Mouse (Mus musculus) kidney, embryonic 14.5 days (tissue): Measurements from ENCODE around the gene Krt27. TPM values are rescaled to one million over a fixed set of nuclear protein-coding genes. Genes with fewer than 3 reads are reported as not detected.

Source experiments
- ATAC-seq: fragments of 200-750 bp; cut with Nextera tagmentation; 2 replicates; pipeline ENCODE4 v1.8.0; 2017; ENCODE audit warnings: moderate number of reproducible peaks, mild to moderate bottlenecking, moderate TSS enrichment, moderate library complexity; ENCODE audit not compliant: low FRiP score, low TSS enrichment
- H3K27ac ChIP-seq: fragments of 300-500 bp; sonication (generic); 2 replicates; pipeline ENCODE4 v1.5.1; 2014; ENCODE audit warnings: low read depth, mild to moderate bottlenecking, low read length, moderate library complexity, mixed read lengths
- H3K27me3 ChIP-seq: fragments of 300-500 bp; sonication (generic); 2 replicates; pipeline ENCODE4 v1.6.1; 2014; ENCODE audit warnings: mild to moderate bottlenecking, low read length; ENCODE audit not compliant: control insufficient read depth, insufficient read depth
- H3K36me3 ChIP-seq: fragments of 300-500 bp; sonication (generic); 2 replicates; pipeline ENCODE4 v1.6.1; 2014; ENCODE audit warnings: low read length, mixed read lengths; ENCODE audit not compliant: control insufficient read depth, insufficient read depth
- H3K4me1 ChIP-seq: fragments of 300-500 bp; sonication (generic); 2 replicates; pipeline ENCODE4 v1.6.1; 2014; ENCODE audit warnings: low read length, mixed read lengths; ENCODE audit not compliant: control insufficient read depth, insufficient read depth
- H3K4me2 ChIP-seq: fragments of 300-500 bp; sonication (generic); replicated peaks from 2 replicates; pipeline ENCODE4 v1.6.1; 2014; ENCODE audit warnings: low read depth, mild to moderate bottlenecking, low read length
- H3K4me3 ChIP-seq: fragments of 300-500 bp; sonication (generic); 2 replicates; pipeline ENCODE4 v1.5.1; 2014; ENCODE audit warnings: mild to moderate bottlenecking, low read length
- H3K9ac ChIP-seq: fragments of 300-500 bp; sonication (generic); 2 replicates; pipeline ENCODE4 v1.6.1; 2014; ENCODE audit warnings: low read depth, mild to moderate bottlenecking, low read length, moderate library complexity
- H3K9me3 ChIP-seq: fragments of 300-500 bp; sonication (generic); 2 replicates; pipeline ENCODE4 v1.6.1; 2016; ENCODE audit warnings: low read length; ENCODE audit not compliant: control insufficient read depth
- WGBS: fragments of 180-500 bp; shearing (Covaris S2); extraction: QIAGEN DNeasy Blood & Tissue Kit; methylation state at CpG from one replicate; pipeline ENCODE4 v1.1.7; 2014; 5-methylcytosine and 5-hydroxymethylcytosine counted together
- polyA plus RNA-seq: library from polyadenylated mRNA; unstranded; fragments of >200 nt; fragmentation: Nextera tagmentation; extraction: Ambion mirVana; gene quantifications from 2 replicates; pipeline ENCODE4 v1.2.1, GENCODE M21; 2014

Gene Krt27
- not detected in 2 replicates for polyA plus RNA-seq

- Histone ChIP-seq H3K4me1 (no peaks in the 10 kb centered on the region), H3K9me3 (no peaks in the 10 kb centered on the region), H3K27ac (no peak within 1 kb of the TSS), H3K4me3 (no peak within 1 kb of the TSS), H3K36me3 (no peaks in the 10 kb centered on the region), H3K27me3 (no peaks in the 10 kb centered on the region; the same call in 1 of the 2 replicates), H3K4me2 (no peak within 1 kb of the TSS), H3K9ac (no peak within 1 kb of the TSS)
- no peak for ATAC-seq
- WGBS = 70% methylated on average over 12 of the region's 12 CpGs
These were observed at the start of gene Krt27 for GRCm38 (mm10) chr11:99351004-99351403. Gene Krt27, minus strand, starts transcription at chr11:99351104.

DNA sequence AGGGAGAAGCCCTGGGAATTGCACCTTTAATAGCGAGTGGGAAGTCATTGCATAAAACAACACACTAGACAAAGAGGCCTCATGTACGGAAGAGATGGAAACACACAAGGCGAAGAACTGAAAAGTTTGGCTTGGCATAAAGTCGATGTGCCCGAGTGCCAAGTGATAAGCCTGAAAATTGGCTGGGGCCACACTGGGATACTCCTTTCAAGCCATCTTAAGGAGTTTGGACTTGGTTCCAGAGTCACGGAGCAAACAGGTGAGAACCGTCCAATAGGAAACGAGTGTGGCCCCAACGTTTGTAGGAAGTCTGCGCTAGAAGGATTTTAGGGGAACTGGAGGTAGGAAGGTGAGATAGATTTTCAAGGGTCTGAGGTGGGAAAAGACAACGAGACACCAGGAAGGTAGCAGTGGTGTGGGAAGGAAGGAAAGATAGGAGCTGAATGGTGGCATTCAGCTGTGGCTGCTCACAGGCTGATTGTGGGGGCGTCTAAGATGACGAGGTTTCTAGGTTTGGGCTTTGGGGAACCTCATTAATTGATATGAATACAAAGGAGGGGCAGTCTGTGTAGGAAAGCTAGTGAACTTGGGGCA, 49.1 kb upstream of the Krt27 start:
- Histone ChIP-seq H3K36me3 (no peaks in the 10 kb centered on the region), H3K4me2 (no peak overlapping the region), H3K9me3 (no peaks in the 10 kb centered on the region), H3K4me1 (no peaks in the 10 kb centered on the region), H3K27ac (no peak overlapping the region), H3K4me3 (no peak overlapping the region), H3K9ac (no peak overlapping the region), H3K27me3 (peaks cover 4% of the 10 kb centered on the region; the same call in 1 of the 2 replicates)
- no peak for ATAC-seq
- 86% methylated on average over 13 of the region's 13 CpGs for WGBS

DNA sequence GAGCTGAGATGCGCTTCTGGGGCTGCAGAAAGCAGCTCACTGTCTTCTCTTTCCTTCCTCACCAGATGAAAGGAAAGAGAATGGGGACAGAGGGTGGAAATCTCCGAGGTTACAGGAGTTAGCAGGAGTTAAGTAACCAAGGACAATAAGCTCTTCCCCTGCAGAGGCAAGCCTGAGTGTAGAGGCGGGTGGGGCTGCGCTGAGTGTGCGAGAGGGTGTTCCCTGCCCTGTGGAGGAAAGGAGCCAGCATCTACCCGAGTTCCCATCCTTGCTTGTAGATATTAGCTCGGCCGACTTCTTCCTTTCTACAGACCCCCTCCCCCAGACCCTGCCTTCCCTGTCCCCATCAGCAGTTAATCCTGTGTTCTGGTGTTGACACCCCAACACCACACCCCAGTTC, 47.9 kb upstream of the Krt27 start:
- Histone ChIP-seq H3K36me3 (no peaks in the 10 kb centered on the region), H3K4me1 (no peaks in the 10 kb centered on the region), H3K27ac (no peak overlapping the region), H3K4me3 (no peak overlapping the region), H3K9me3 (no peaks in the 10 kb centered on the region), H3K4me2 (no peak overlapping the region), H3K9ac (no peak overlapping the region), H3K27me3 (peaks cover 4% of the 10 kb centered on the region; the same call in 1 of the 2 replicates)
- whole genome bisulfite sequencing = 64% methylated on average over 6 of the region's 8 CpGs
- no peak for ATAC-seq

DNA sequence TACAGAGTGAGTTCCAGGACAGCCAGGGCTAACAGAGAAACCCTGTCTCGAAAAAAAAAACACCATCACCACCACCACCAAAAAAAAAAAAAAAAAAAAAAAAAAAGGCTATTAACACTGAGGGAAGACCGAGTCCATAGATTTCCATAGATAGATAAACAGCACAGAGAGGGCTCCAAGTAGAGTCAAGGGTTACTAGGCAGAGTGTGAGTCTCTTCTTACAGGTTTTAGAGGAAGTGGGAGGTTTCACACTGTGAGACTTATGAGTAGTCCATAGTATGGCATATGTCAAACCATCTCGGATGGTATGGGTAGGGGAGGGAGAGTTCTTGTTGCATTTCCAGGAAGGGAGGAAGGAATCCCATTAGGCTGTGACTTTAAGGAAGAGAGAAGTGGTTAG, 47.2 kb upstream of the Krt27 start:
- Histone ChIP-seq H3K36me3 (no peaks in the 10 kb centered on the region), H3K4me2 (no peak overlapping the region), H3K9me3 (no peaks in the 10 kb centered on the region), H3K4me1 (no peaks in the 10 kb centered on the region), H3K4me3 (no peak overlapping the region), H3K9ac (no peak overlapping the region), H3K27ac (no peak overlapping the region), H3K27me3 (peaks cover 4% of the 10 kb centered on the region; the same call in 1 of the 2 replicates)
- 65% methylated on average over 3 of the region's 3 CpGs for WGBS
- no peak for ATAC-seq

- 88% methylated on average over 2 of the region's 2 CpGs for WGBS
- peaks cover 4% of the 10 kb centered on the region; the same call in 1 of the 2 replicates for H3K27me3 ChIP-seq
These were observed 45.8 kb upstream of the Krt27 start for GRCm38 (mm10) chr11:99396661-99397060.

DNA sequence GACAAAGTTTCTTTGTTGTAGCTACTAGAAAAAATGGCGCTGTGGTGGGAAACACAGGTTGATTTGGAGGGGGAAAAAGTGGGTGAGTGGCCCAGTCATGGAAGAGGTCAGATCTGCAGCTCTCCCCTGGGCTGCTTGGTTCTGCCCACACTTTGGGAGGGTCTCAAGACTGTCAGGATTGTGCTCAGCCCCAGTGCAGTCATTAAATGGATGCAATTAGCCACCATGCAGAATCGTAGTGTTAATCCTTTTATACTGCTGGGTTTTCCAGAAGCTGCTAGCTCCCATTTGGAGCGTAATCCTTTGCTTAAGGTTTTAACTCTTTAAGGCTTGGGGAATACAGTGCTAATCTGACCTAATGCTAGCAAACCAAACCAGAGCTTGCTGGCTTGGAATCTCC, 45.1 kb upstream of the Krt27 start:
- H3K9me3 ChIP-seq = no peaks in the 10 kb centered on the region
- no peaks in the 10 kb centered on the region for H3K4me1 ChIP-seq
- no peak overlapping the region for H3K9ac ChIP-seq
- peaks cover 4% of the 10 kb centered on the region; the same call in 1 of the 2 replicates for H3K27me3 ChIP-seq
- H3K4me3 ChIP-seq = no peak overlapping the region
- ATAC-seq = no peak
- H3K36me3 ChIP-seq = no peaks in the 10 kb centered on the region
- H3K4me2 ChIP-seq = no peak overlapping the region
- H3K27ac ChIP-seq = no peak overlapping the region
- WGBS = 41% methylated on average over 3 of the region's 3 CpGs

More at GRCm38 (mm10) chr11:99396661-99397060, 45.8 kb upstream of the Krt27 start:
- Histone ChIP-seq H3K36me3 (no peaks in the 10 kb centered on the region), H3K4me1 (no peaks in the 10 kb centered on the region), H3K4me3 (no peak overlapping the region), H3K27ac (no peak overlapping the region), H3K9ac (no peak overlapping the region), H3K4me2 (no peak overlapping the region), H3K9me3 (no peaks in the 10 kb centered on the region)
- ATAC-seq = no peak

GRCm38 (mm10) chr11:99392492-99392891, 41.6 kb upstream of the Krt27 start:
- no peaks in the 10 kb centered on the region for H3K27me3 ChIP-seq
- no peaks in the 10 kb centered on the region for H3K36me3 ChIP-seq
- no peak for ATAC-seq
- no peak overlapping the region for H3K4me2 ChIP-seq
- no peak overlapping the region for H3K4me3 ChIP-seq
- no peak overlapping the region for H3K27ac ChIP-seq
- no peak overlapping the region for H3K9ac ChIP-seq
- H3K4me1 ChIP-seq = no peaks in the 10 kb centered on the region
- WGBS = 84% methylated on average over 10 of the region's 10 CpGs
- H3K9me3 ChIP-seq = no peaks in the 10 kb centered on the region

DNA sequence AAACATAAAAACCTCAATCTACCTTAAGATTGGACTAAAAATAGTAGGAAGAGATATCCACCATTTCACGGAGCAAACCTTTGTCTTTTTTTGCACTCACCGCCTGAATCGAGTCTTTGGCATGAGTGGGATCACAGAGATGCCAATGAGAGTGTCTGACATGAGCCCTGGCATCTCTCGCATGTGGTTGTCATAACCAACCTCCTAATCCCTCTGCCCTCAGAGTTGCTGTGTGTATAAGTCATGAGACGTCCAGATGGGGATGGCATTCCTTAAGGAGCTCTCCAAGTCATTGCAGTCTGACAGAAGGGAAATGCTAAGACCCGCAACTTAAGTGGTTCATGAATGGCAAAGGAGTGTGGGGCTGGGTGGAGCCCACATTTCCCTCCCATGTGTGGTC, 40.5 kb upstream of the Krt27 start:
- no peaks in the 10 kb centered on the region; the same call in 1 of the 2 replicates for H3K4me1 ChIP-seq
- H3K9ac ChIP-seq = no peak overlapping the region
- WGBS = 82% methylated on average over 6 of the region's 6 CpGs
- H3K9me3 ChIP-seq = no peaks in the 10 kb centered on the region
- H3K36me3 ChIP-seq = no peaks in the 10 kb centered on the region
- ATAC-seq = no peak
- H3K27me3 ChIP-seq = no peaks in the 10 kb centered on the region
- H3K4me3 ChIP-seq = no peak overlapping the region
- H3K27ac ChIP-seq = no peak overlapping the region
- H3K4me2 ChIP-seq = no peak overlapping the region

DNA sequence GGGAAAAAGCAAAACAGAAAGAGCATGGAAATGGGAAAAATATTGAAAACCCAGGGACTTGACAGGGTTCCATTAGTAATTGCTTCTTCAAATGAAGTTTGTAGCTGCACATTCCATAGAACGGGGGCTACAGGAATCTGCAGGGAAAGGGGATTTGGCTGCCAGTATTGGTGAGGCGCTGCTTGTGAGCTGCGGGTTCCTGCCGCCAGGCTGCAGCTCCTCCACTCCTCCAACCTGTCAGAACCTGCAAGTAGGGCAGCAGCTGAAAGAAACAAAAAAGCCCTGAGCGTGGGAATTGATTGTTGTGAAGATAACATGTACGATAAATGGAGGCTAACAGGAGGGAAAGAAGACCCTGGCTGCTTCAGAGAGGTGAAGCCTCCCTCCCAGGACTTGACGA, 40.0 kb upstream of the Krt27 start:
- 75% methylated on average over 7 of the region's 7 CpGs for WGBS
- Histone ChIP-seq H3K4me1 (no peaks in the 10 kb centered on the region; the same call in 1 of the 2 replicates), H3K27ac (no peak overlapping the region), H3K27me3 (no peaks in the 10 kb centered on the region), H3K4me2 (no peak overlapping the region), H3K9ac (no peak overlapping the region), H3K36me3 (no peaks in the 10 kb centered on the region), H3K9me3 (no peaks in the 10 kb centered on the region), H3K4me3 (no peak overlapping the region)
- ATAC-seq = no peak
